Mouse (Mus musculus): Measurements from ENCODE around the gene Fcgr3.

Fcgr3 gene

GRCm38 (mm10) chr1:171064491-171065242 is at the start of gene Fcgr3:
Fcgr3 (minus strand) TSS chr1:171064935.
- CTCF ChIA-PET = interaction anchor here in 2 of 4 experiments (0.6 to 0.9 kb wide), 2 partner anchors 23 to 38 kb away, joined by 3 to 4 read pairs; no protein-coding TSS in a partner anchor
- POLR2A ChIA-PET = interaction anchor here in 2 of 4 experiments (0.6 to 0.7 kb wide), 4 partner anchors 10 to 175 kb away, joined by 3 to 5 read pairs (median 3); no protein-coding TSS in a partner anchor

- POLR2A ChIA-PET = interaction anchor here in 3 of 4 experiments (0.5 to 1.8 kb wide), 24 partner anchors 10 to 389 kb away, joined by 3 to 9 read pairs (median 3); partner anchors contain the start of genes Adamts4 (in 1 of the 3), Apoa2 (in 1 of the 3), Arhgap30 (in 1 of the 3) and B4galt3 (in 1 of the 3)
- CTCF ChIA-PET = interaction anchor here in 3 of 4 experiments (0.5 to 1.6 kb wide), 3 partner anchors 53 to 157 kb away, joined by 3 to 9 read pairs (median 8); no protein-coding TSS in a partner anchor
Observed at GRCm38 (mm10) chr1:171113873-171114299, 49.2 kb upstream of the Fcgr3 start, which contains the start of gene Cfap126. Cfap126 (plus strand) TSS chr1:171113918.

GRCm38 (mm10) chr1:171112986-171113385 is 48.3 kb upstream of the Fcgr3 start:
- ChIA-PET POLR2A (interaction anchor here in 3 of 4 experiments (0.6 to 3.0 kb wide), 11 partner anchors 11 to 390 kb away, joined by 3 to 20 read pairs (median 5); partner anchors contain the start of genes Adamts4 (in 1 of the 3), Alyref2 (in 1 of the 3), Ndufs2 (in 1 of the 3) and Tomm40l (in 1 of the 3)), CTCF (interaction anchor here in 1 of 4 experiments (1.0 to 2.9 kb wide), 3 partner anchors 11 to 218 kb away, joined by 3 to 12 read pairs (median 8); no protein-coding TSS in a partner anchor)

- POLR2A ChIA-PET = interaction anchor here in 3 of 4 experiments (0.6 to 3.0 kb wide), 32 partner anchors 10 to 439 kb away, joined by 3 to 20 read pairs (median 4); partner anchors contain the start of genes B4galt3 (in 3 of the 3), Ppox (in 3 of the 3), Alyref2 (in 1 of the 3) and F11r (in 1 of the 3)
- CTCF ChIA-PET = interaction anchor here (0.8 to 2.9 kb wide), 32 partner anchors 10 to 248 kb away, joined by 3 to 19 read pairs (median 6); partner anchors contain the start of genes Ppox (in 3 of the 4), Klhdc9 (in 2 of the 4), Tomm40l (in 2 of the 4) and Adamts4 (in 1 of the 4)
Observed at GRCm38 (mm10) chr1:171111781-171112575, 47.2 kb upstream of the Fcgr3 start.

GRCm38 (mm10) chr1:171111020-171111780 is 46.5 kb upstream of the Fcgr3 start:
- ChIA-PET POLR2A (interaction anchor here (0.6 to 3.0 kb wide), 39 partner anchors 9 to 440 kb away, joined by 3 to 20 read pairs (median 4); partner anchors contain the start of genes B4galt3 (in 3 of the 4), Ppox (in 3 of the 4), Alyref2 (in 1 of the 4) and F11r (in 1 of the 4)), CTCF (interaction anchor here (0.6 to 2.9 kb wide), 48 partner anchors 9 to 455 kb away, joined by 3 to 19 read pairs (median 4); partner anchors contain the start of genes Ppox (in 4 of the 4), Klhdc9 (in 2 of the 4), Tomm40l (in 2 of the 4) and Adamts4 (in 1 of the 4))

- POLR2A ChIA-PET = interaction anchor here (0.6 to 3.0 kb wide), 24 partner anchors 8 to 392 kb away, joined by 3 to 20 read pairs (median 4); partner anchors contain the start of genes B4galt3 (in 2 of the 4), Alyref2 (in 1 of the 4), F11r (in 1 of the 4) and Mpz (in 1 of the 4)
- CTCF ChIA-PET = interaction anchor here (0.7 to 2.9 kb wide), 27 partner anchors 9 to 456 kb away, joined by 3 to 19 read pairs (median 6); partner anchors contain the start of genes Ppox (in 2 of the 4), Tomm40l (in 2 of the 4), Dusp12 (in 1 of the 4) and Klhdc9 (in 1 of the 4)
Observed at GRCm38 (mm10) chr1:171110659-171111019, 45.9 kb upstream of the Fcgr3 start.

- ChIA-PET POLR2A (interaction anchor here in 2 of 4 experiments (0.7 to 2.6 kb wide), 10 partner anchors 11 to 185 kb away, joined by 3 to 14 read pairs (median 4); partner anchors contain the start of genes B4galt3 (in 2 of the 2) and Ufc1 (in 1 of the 2)), CTCF (interaction anchor here in 2 of 4 experiments (0.9 to 2.9 kb wide), 5 partner anchors 111 to 172 kb away, joined by 3 to 17 read pairs (median 3); partner anchors contain the start of gene Ppox (in 1 of the 2))
Observed at GRCm38 (mm10) chr1:171109620-171110019, 44.9 kb upstream of the Fcgr3 start.

GRCm38 (mm10) chr1:171105226-171105625 is 40.5 kb upstream of the Fcgr3 start:
- CTCF ChIA-PET = interaction anchor here in 2 of 4 experiments (0.5 to 0.6 kb wide), 2 partner anchors 115 to 282 kb away, joined by 3 read pairs; no protein-coding TSS in a partner anchor
- POLR2A ChIA-PET = interaction anchor here in 3 of 4 experiments (0.6 to 1.1 kb wide), 5 partner anchors 28 to 369 kb away, joined by 3 to 4 read pairs (median 4); partner anchors contain the start of genes Adamts4 (in 1 of the 3) and Nectin4 (in 1 of the 3)

- POLR2A ChIA-PET = interaction anchor here (0.6 to 3.6 kb wide), 12 partner anchors 8 to 399 kb away, joined by 3 to 20 read pairs (median 4); partner anchors contain the start of genes Cfap126 (in 2 of the 4) and F11r (in 1 of the 4)
- CTCF ChIA-PET = interaction anchor here in 2 of 4 experiments (0.6 to 2.6 kb wide), 5 partner anchors 8 to 202 kb away, joined by 3 to 10 read pairs (median 4); partner anchors contain the start of gene Fcgr3 (in 1 of the 2)
Observed at GRCm38 (mm10) chr1:171103179-171103840, 38.6 kb upstream of the Fcgr3 start.

- POLR2A ChIA-PET = interaction anchor here (0.6 to 3.6 kb wide), 26 partner anchors 9 to 400 kb away, joined by 3 to 20 read pairs (median 4); partner anchors contain the start of genes Cfap126 (in 2 of the 4), B4galt3 (in 1 of the 4) and F11r (in 1 of the 4)
- CTCF ChIA-PET = interaction anchor here (0.6 to 2.6 kb wide), 9 partner anchors 9 to 252 kb away, joined by 3 to 11 read pairs (median 4); partner anchors contain the start of gene Fcgr3 (in 1 of the 4)
Observed at GRCm38 (mm10) chr1:171102547-171103177, 37.9 kb upstream of the Fcgr3 start.

GRCm38 (mm10) chr1:171101733-171102546 is 37.2 kb upstream of the Fcgr3 start:
- ChIA-PET POLR2A (interaction anchor here (0.6 to 3.6 kb wide), 28 partner anchors 9 to 401 kb away, joined by 3 to 20 read pairs (median 4); partner anchors contain the start of genes Cfap126 (in 2 of the 4), B4galt3 (in 1 of the 4) and F11r (in 1 of the 4)), CTCF (interaction anchor here (0.6 to 2.6 kb wide), 12 partner anchors 9 to 1663 kb away, joined by 3 to 11 read pairs (median 4); partner anchors contain the start of gene Fcgr3 (in 1 of the 4))

- ChIA-PET POLR2A (interaction anchor here in 3 of 4 experiments (0.5 to 3.6 kb wide), 4 partner anchors 11 to 170 kb away, joined by 3 to 20 read pairs (median 10); partner anchors contain the start of gene B4galt3 (in 1 of the 3)), CTCF (interaction anchor here in 3 of 4 experiments (0.6 to 2.6 kb wide), 3 partner anchors 10 to 1664 kb away, joined by 3 to 11 read pairs (median 10); no protein-coding TSS in a partner anchor)
Observed at GRCm38 (mm10) chr1:171101033-171101432, 36.3 kb upstream of the Fcgr3 start.

- POLR2A ChIA-PET = interaction anchor here in 2 of 4 experiments (0.7 to 3.2 kb wide), 5 partner anchors 8 to 581 kb away, joined by 3 to 21 read pairs (median 5); no protein-coding TSS in a partner anchor
- CTCF ChIA-PET = no interaction called here
Observed at GRCm38 (mm10) chr1:171097612-171098011, 32.9 kb upstream of the Fcgr3 start.

- POLR2A ChIA-PET = interaction anchor here in 3 of 4 experiments (0.7 to 3.2 kb wide), 5 partner anchors 8 to 581 kb away, joined by 3 to 21 read pairs (median 5); no protein-coding TSS in a partner anchor
Observed at GRCm38 (mm10) chr1:171097136-171097535, 32.4 kb upstream of the Fcgr3 start.

More at GRCm38 (mm10) chr1:171097136-171097535, 32.4 kb upstream of the Fcgr3 start:
- CTCF ChIA-PET = no interaction called here

Data from embryonic stem cell, embryonic (primary cell).